In genomic region chrX:71424852-71425251, GRCm38 (mm10) we compare ENCODE assay signal across 12 mouse cellular contexts.
A peak's percentile ranks its signal among the peaks of the same experiment; 100 is the strongest.
DNase-seq lines count a peak whose midpoint lies in the region; ATAC-seq and TF ChIP-seq lines count a peak whose summit lies in the region.
"Had no signal": no experiment of that assay in that cellular context is flagged by ENCODE, and none has a peak within 500 bp of the region (broad histone marks: within the 10 kb centered on the region; RNA-seq: fewer than 3 reads in every experiment).

No protein-coding gene starts in this region.

- H3K4me3 ChIP-seq in forebrain, embryonic 14.5 days (ENCODE audit: low read depth, low read length), result no peak overlapping the region
- H3K4me3 ChIP-seq in forebrain, embryonic 12.5 days (replicated peaks), result no peak overlapping the region
- H3K4me3 ChIP-seq in liver, adult 2 months (ENCODE audit: insufficient read depth, low read depth, low read length), result no peak overlapping the region
- H3K4me3 ChIP-seq in liver, embryonic 12.5 days, result no peak overlapping the region
- no peak overlapping the region for H3K4me3 ChIP-seq in liver, embryonic 14.5 days (ENCODE audit: insufficient read depth in 1 of 2, low read depth in 2 of 2, low read length in 2 of 2)
- H3K4me3 ChIP-seq: hindbrain, embryonic 10.5 days; limb, embryonic 12.5 days; midbrain, embryonic 12.5 days had no signal

- no peaks in the 10 kb centered on the region for H3K9me3 ChIP-seq in forebrain, embryonic 14.5 days (replicated peaks; ENCODE audit: control insufficient read depth, low read length)
- H3K9me3 ChIP-seq in forebrain, embryonic 12.5 days, result no peaks in the 10 kb centered on the region
- H3K9me3 ChIP-seq in liver, embryonic 12.5 days (replicated peaks), result no peaks in the 10 kb centered on the region
- no peaks in the 10 kb centered on the region for H3K9me3 ChIP-seq in liver, embryonic 14.5 days (ENCODE audit: control insufficient read depth, low read length)
- H3K9me3 ChIP-seq: hindbrain, embryonic 10.5 days; limb, embryonic 12.5 days; midbrain, embryonic 12.5 days had no signal

- H3K79me2 ChIP-seq in liver, adult 2 months (ENCODE audit: control insufficient read depth, insufficient read depth, low read length), result no peaks in the 10 kb centered on the region

- no peak overlapping the region for H3K27ac ChIP-seq in forebrain, embryonic 14.5 days (ENCODE audit: low read depth, low read length)
- no peak overlapping the region for H3K27ac ChIP-seq in forebrain, embryonic 12.5 days
- no peak overlapping the region for H3K27ac ChIP-seq in liver, adult 2 months (replicated peaks; ENCODE audit: insufficient read depth, low read depth, low read length)
- H3K27ac ChIP-seq in liver, embryonic 12.5 days, result no peak overlapping the region
- H3K27ac ChIP-seq in liver, embryonic 14.5 days, result no peak overlapping the region
- H3K27ac ChIP-seq: hindbrain, embryonic 10.5 days; limb, embryonic 12.5 days; midbrain, embryonic 12.5 days had no signal

- peaks cover 6% of the 10 kb centered on the region; the same call in 1 of the 2 replicates for H3K36me3 ChIP-seq in forebrain, embryonic 14.5 days (ENCODE audit: control insufficient read depth, insufficient read depth, low read length)
- H3K36me3 ChIP-seq in forebrain, embryonic 12.5 days (replicated peaks), result no peaks in the 10 kb centered on the region
- H3K36me3 ChIP-seq in liver, adult 2 months (ENCODE audit: control insufficient read depth, insufficient read depth, low read length), result peaks cover 2% of the 10 kb centered on the region
- peaks cover 17% of the 10 kb centered on the region; the same call in 1 of the 2 replicates for H3K36me3 ChIP-seq in liver, embryonic 12.5 days
- H3K36me3 ChIP-seq in liver, embryonic 14.5 days (replicated peaks; ENCODE audit: control insufficient read depth, insufficient read depth, low read depth), result no peaks in the 10 kb centered on the region
- H3K36me3 ChIP-seq: midbrain, embryonic 12.5 days had no signal

- no peak overlapping the region for H3K4me2 ChIP-seq in forebrain, embryonic 14.5 days (ENCODE audit: low read length)
- no peak overlapping the region for H3K4me2 ChIP-seq in forebrain, embryonic 12.5 days
- no peak overlapping the region for H3K4me2 ChIP-seq in liver, embryonic 12.5 days
- no peak overlapping the region for H3K4me2 ChIP-seq in liver, embryonic 14.5 days (ENCODE audit: low read depth)
- H3K4me2 ChIP-seq: limb, embryonic 12.5 days; midbrain, embryonic 12.5 days had no signal

- peak; percentile 3 for DNase-seq in forebrain, embryonic 14.5 days (ENCODE audit: low spot score)
- DNase-seq in liver, adult 2 months (ENCODE audit: extremely low read depth, low read depth, low spot score), result no peak
- peak; percentile 20 for DNase-seq in CD4-positive helper T cell, adult 2 months (ENCODE audit: low read depth, low spot score)
- DNase-seq in liver, embryonic 14.5 days (ENCODE audit: low read depth in 3 of 3, low spot score in 3 of 3), result no peak
- DNase-seq: adrenal gland, adult 8-10 months had no signal

- TF ChIP-seq POLR2A in liver, adult 2 months (IDR thresholded peaks at IDR 0.05; ENCODE audit: extremely low read depth, insufficient read depth, low read length), result no peak

- no peaks in the 10 kb centered on the region for H3K27me3 ChIP-seq in forebrain, embryonic 14.5 days (replicated peaks; ENCODE audit: control insufficient read depth, insufficient read depth, low read length)
- H3K27me3 ChIP-seq in forebrain, embryonic 12.5 days, result no peaks in the 10 kb centered on the region
- H3K27me3 ChIP-seq in liver, adult 2 months (ENCODE audit: control insufficient read depth, insufficient read depth, low read length), result no peaks in the 10 kb centered on the region
- 0 out of 2 replicates have a peak, but pooled peaks cover 6% of the 10 kb centered on the region for H3K27me3 ChIP-seq in liver, embryonic 12.5 days (replicated peaks)
- H3K27me3 ChIP-seq in liver, embryonic 14.5 days (ENCODE audit: control insufficient read depth, insufficient read depth, low read length), result no peaks in the 10 kb centered on the region
- H3K27me3 ChIP-seq: midbrain, embryonic 12.5 days had no signal

- peak; percentile 25; the same call in 1 of the 2 replicates for TF ChIP-seq CTCF in liver, adult 2 months (IDR thresholded peaks at IDR 0.05; ENCODE audit: low read depth, low read length)
- peak; percentile 61 for TF ChIP-seq CTCF in liver, embryonic 14.5 days (IDR thresholded peaks at IDR 0.05; ENCODE audit: low read depth)

- ATAC-seq in forebrain, embryonic 14.5 days, result no peak
- ATAC-seq in forebrain, embryonic 12.5 days (ENCODE audit: low FRiP score), result no peak
- ATAC-seq in liver, embryonic 12.5 days, result no peak
- ATAC-seq in liver, embryonic 14.5 days (ENCODE audit: insufficient read depth), result no peak
- ATAC-seq in erythroid progenitor cell, adult 5-6 weeks (replicated peaks; ENCODE audit: low FRiP score, poor library complexity, severe bottlenecking), result no peak
- ATAC-seq in megakaryocyte, adult 5-6 weeks (ENCODE audit: poor library complexity, severe bottlenecking), result no peak

- TF ChIP-seq EP300 in liver, embryonic 14.5 days (IDR thresholded peaks at IDR 0.05; ENCODE audit: low read depth), result no peak

- no peak overlapping the region for H3K9ac ChIP-seq in forebrain, embryonic 14.5 days (ENCODE audit: low read length)
- no peak overlapping the region for H3K9ac ChIP-seq in forebrain, embryonic 12.5 days
- H3K9ac ChIP-seq in liver, adult 2 months (ENCODE audit: low read depth, low read length), result no peak overlapping the region
- no peak overlapping the region for H3K9ac ChIP-seq in liver, embryonic 12.5 days
- H3K9ac ChIP-seq in liver, embryonic 14.5 days (replicated peaks), result no peak overlapping the region
- H3K9ac ChIP-seq: limb, embryonic 12.5 days; midbrain, embryonic 12.5 days had no signal

- 73% methylated on average over 1 of the region's 1 CpGs for WGBS in forebrain, embryonic 14.5 days
- 62% methylated on average over 1 of the region's 1 CpGs for WGBS in forebrain, embryonic 12.5 days
- 86% methylated on average over 1 of the region's 1 CpGs for WGBS in liver, adult 2 months
- 57% methylated on average over 1 of the region's 1 CpGs for WGBS in liver, embryonic 12.5 days (ENCODE audit: insufficient replicate concordance)
- WGBS in liver, embryonic 14.5 days (ENCODE audit: insufficient replicate concordance), result 50% methylated on average over 1 of the region's 1 CpGs

- no peaks in the 10 kb centered on the region for H3K4me1 ChIP-seq in forebrain, embryonic 14.5 days (ENCODE audit: control insufficient read depth, insufficient read depth, low read length)
- peaks cover 4% of the 10 kb centered on the region; the same call in 1 of the 2 replicates for H3K4me1 ChIP-seq in forebrain, embryonic 12.5 days
- no peaks in the 10 kb centered on the region for H3K4me1 ChIP-seq in liver, adult 2 months (ENCODE audit: control insufficient read depth, insufficient read depth, low read length)
- H3K4me1 ChIP-seq in liver, embryonic 12.5 days, result peaks cover 16% of the 10 kb centered on the region
- H3K4me1 ChIP-seq in liver, embryonic 14.5 days (replicated peaks; ENCODE audit: control insufficient read depth in 2 of 2, insufficient read depth in 2 of 2, low read length in 1 of 2), result peaks cover 4 to 7% of the 10 kb centered on the region in 2 experiments; a peak in 3 of 4 replicates
- H3K4me1 ChIP-seq: hindbrain, embryonic 10.5 days; limb, embryonic 12.5 days; midbrain, embryonic 12.5 days had no signal

Comparison
In these comparisons a context has a peak if more than half of its experiments do, and no peak if none do; other contexts are left out.
1. DNase-seq: peak in forebrain, embryonic 14.5 days (single experiment) and CD4-positive helper T cell, adult 2 months (single experiment); none in liver, adult 2 months (single experiment) and liver, embryonic 14.5 days (0 of 3).